Mouse (Mus musculus) heart, postnatal 0 days (tissue): ENCODE data around the gene Dnajc10. TPM values are rescaled to one million over a fixed set of nuclear protein-coding genes. Genes with fewer than 3 reads are reported as not detected.

Experiments
- ATAC-seq: fragments of 200-750 bp; cut with Nextera tagmentation; 2 replicates; pipeline ENCODE4 v1.8.0; 2017; ENCODE audit warnings: low read depth, moderate number of reproducible peaks, moderate library complexity; ENCODE audit not compliant: insufficient read depth
- DNase-seq: peaks from one replicate; pipeline ENCODE4 v3.0.0-alpha.2; 2016; ENCODE audit warnings: low spot score
- H3K27ac ChIP-seq: fragments of 300-500 bp; sonication (generic); 2 replicates; pipeline ENCODE4 v1.5.1; 2014; ENCODE audit warnings: low read depth, mild to moderate bottlenecking
- H3K27me3 ChIP-seq: fragments of 300-500 bp; sonication (generic); 2 replicates; pipeline ENCODE4 v1.6.1; 2014; ENCODE audit warnings: low read length, mixed read lengths; ENCODE audit not compliant: control insufficient read depth, insufficient read depth
- H3K36me3 ChIP-seq: fragments of 300-500 bp; sonication (generic); replicated peaks from 2 replicates; pipeline ENCODE4 v1.6.1; 2014; ENCODE audit warnings: low read length, mixed read lengths; ENCODE audit not compliant: control insufficient read depth, insufficient read depth
- H3K4me1 ChIP-seq: fragments of 300-500 bp; sonication (generic); 2 replicates; pipeline ENCODE4 v1.6.1; 2014; ENCODE audit warnings: antibody characterized with exemption; ENCODE audit not compliant: control insufficient read depth, insufficient read depth
- H3K4me2 ChIP-seq: fragments of 300-500 bp; sonication (generic); 2 replicates; pipeline ENCODE4 v1.6.1; 2014; ENCODE audit warnings: low read depth, mild to moderate bottlenecking, low read length, moderate library complexity
- H3K4me3 ChIP-seq: fragments of 300-500 bp; sonication (generic); 2 replicates; pipeline ENCODE4 v1.5.1; 2014; ENCODE audit warnings: low read depth, low read length
- H3K9ac ChIP-seq: fragments of 300-500 bp; sonication (generic); replicated peaks from 2 replicates; pipeline ENCODE4 v1.6.1; 2014; ENCODE audit warnings: low read depth, low read length, mixed read lengths
- H3K9me3 ChIP-seq: fragments of 300-500 bp; sonication (generic); replicated peaks from 2 replicates; pipeline ENCODE4 v1.6.1; 2016; ENCODE audit warnings: low read length; ENCODE audit not compliant: control insufficient read depth
- CTCF ChIP-seq: IDR thresholded peaks from 2 replicates; pipeline ENCODE4 v1.5.1; 2016; ENCODE audit warnings: antibody characterized with exemption, control low read depth, low read depth
- EP300 ChIP-seq: IDR thresholded peaks from 2 replicates; pipeline ENCODE4 v1.6.1; 2016; ENCODE audit warnings: antibody characterized with exemption, low read depth
- WGBS: fragments of 180-500 bp; shearing (Covaris S2); extraction: QIAGEN DNeasy Blood & Tissue Kit; methylation state at CpG from one replicate; pipeline ENCODE4 v1.1.7; 2014; 5-methylcytosine and 5-hydroxymethylcytosine counted together
- polyA plus RNA-seq: library from polyadenylated mRNA; unstranded; fragments of >200 nt; fragmentation: Nextera tagmentation; extraction: Ambion mirVana; gene quantifications from 2 replicates; pipeline ENCODE4 v1.2.1, GENCODE M21; 2015
- total RNA-seq: library from RNA; depleted of rRNA; stranded (reverse); fragments of >200 nt; gene quantifications from 2 replicates; pipeline ENCODE4 v1.2.3, GENCODE M21; 2014; ENCODE audit warnings: low replicate concordance

Dnajc10 gene
- total and polyA plus RNA-seq, 2 experiments from 2014 or later = 30.8 to 45.2 TPM

GRCm38 (mm10) chr2:80340537-80340936, 25.3 kb downstream of the Dnajc10 start:
- H3K4me3 ChIP-seq = no peak overlapping the region
- no peaks in the 10 kb centered on the region for H3K4me1 ChIP-seq
- no peaks in the 10 kb centered on the region for H3K27me3 ChIP-seq
- no peak for DNase-seq
- H3K9ac ChIP-seq = no peak overlapping the region
- no peak overlapping the region for H3K4me2 ChIP-seq
- no peak overlapping the region for H3K27ac ChIP-seq
- H3K9me3 ChIP-seq = no peaks in the 10 kb centered on the region
- peaks cover 83% of the 10 kb centered on the region for H3K36me3 ChIP-seq
- 96% methylated on average over 9 of the region's 9 CpGs for WGBS
- no peak for TF ChIP-seq CTCF
- TF ChIP-seq EP300 = no peak
- ATAC-seq = no peak

- no peak overlapping the region for H3K4me2 ChIP-seq
- H3K27me3 ChIP-seq = no peaks in the 10 kb centered on the region
- ATAC-seq (no peak), DNase-seq (no peak)
- no peak overlapping the region for H3K27ac ChIP-seq
- no peak overlapping the region for H3K4me3 ChIP-seq
- WGBS = 67% methylated on average over 4 of the region's 4 CpGs
- no peaks in the 10 kb centered on the region for H3K4me1 ChIP-seq
- no peaks in the 10 kb centered on the region for H3K9me3 ChIP-seq
- H3K9ac ChIP-seq = no peak overlapping the region
- TF ChIP-seq CTCF (no peak), EP300 (no peak)
- peaks cover 36% of the 10 kb centered on the region for H3K36me3 ChIP-seq
These were observed 39.3 kb downstream of the Dnajc10 start for GRCm38 (mm10) chr2:80354531-80354930.

GRCm38 (mm10) chr2:80356656-80357231, 41.5 kb downstream of the Dnajc10 start:
- Histone ChIP-seq H3K27ac (no peak overlapping the region), H3K27me3 (no peaks in the 10 kb centered on the region), H3K9me3 (no peaks in the 10 kb centered on the region), H3K4me2 (no peak overlapping the region), H3K4me3 (no peak overlapping the region), H3K36me3 (peaks cover 17% of the 10 kb centered on the region), H3K9ac (no peak overlapping the region), H3K4me1 (no peaks in the 10 kb centered on the region)
- peak; percentile 26 for DNase-seq
- peak; percentile 63 for TF ChIP-seq CTCF
- TF ChIP-seq EP300 = no peak
- 53% methylated on average over 8 of the region's 8 CpGs for WGBS
- 0 out of 2 replicates have a peak, but pooled peaks have one; percentile 27 for ATAC-seq

GRCm38 (mm10) chr2:80371458-80371857, 56.2 kb downstream of the Dnajc10 start:
- ATAC-seq = no peak

DNA sequence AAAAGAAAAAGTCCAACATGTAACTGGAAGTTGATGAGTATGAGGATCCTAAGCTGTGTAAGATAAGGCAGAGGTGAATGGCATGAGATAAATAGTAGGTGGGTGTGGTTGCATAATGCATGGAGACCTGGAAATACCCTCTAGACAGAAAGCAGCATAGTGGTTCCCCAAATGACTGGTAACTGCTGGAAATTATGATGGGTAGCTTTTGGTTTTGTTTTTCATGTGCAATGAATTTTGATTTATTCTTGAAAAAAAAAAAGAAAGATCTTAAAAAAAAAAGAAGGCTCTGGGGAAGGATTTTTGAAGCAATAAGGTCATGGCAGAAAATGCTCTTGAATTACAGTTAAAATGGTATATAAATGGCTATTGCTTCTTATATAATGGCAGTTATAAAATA, 59.6 kb downstream of the Dnajc10 start:
- TF ChIP-seq CTCF (no peak), EP300 (no peak)
- no peak for ATAC-seq
- no peaks in the 10 kb centered on the region for H3K4me1 ChIP-seq
- H3K9me3 ChIP-seq = 0 out of 2 replicates have a peak, but pooled peaks cover 4% of the 10 kb centered on the region
- H3K36me3 ChIP-seq = no peaks in the 10 kb centered on the region
- no peak overlapping the region for H3K27ac ChIP-seq
- DNase-seq = no peak
- H3K9ac ChIP-seq = no peak overlapping the region
- H3K4me2 ChIP-seq = no peak overlapping the region
- no peaks in the 10 kb centered on the region for H3K27me3 ChIP-seq
- no peak overlapping the region for H3K4me3 ChIP-seq

More at GRCm38 (mm10) chr2:80371458-80371857, 56.2 kb downstream of the Dnajc10 start:
- no peak overlapping the region for H3K9ac ChIP-seq
- no peaks in the 10 kb centered on the region for H3K27me3 ChIP-seq
- WGBS = 76% methylated on average over 8 of the region's 8 CpGs
- no peaks in the 10 kb centered on the region for H3K36me3 ChIP-seq
- H3K27ac ChIP-seq = no peak overlapping the region
- H3K4me1 ChIP-seq = no peaks in the 10 kb centered on the region
- DNase-seq = no peak
- H3K4me2 ChIP-seq = no peak overlapping the region
- TF ChIP-seq EP300 = no peak
- no peak for TF ChIP-seq CTCF
- no peak overlapping the region for H3K4me3 ChIP-seq
- no peaks in the 10 kb centered on the region for H3K9me3 ChIP-seq

GRCm38 (mm10) chr2:80379848-80380247, 64.6 kb downstream of the Dnajc10 start:
- H3K9me3 ChIP-seq = 0 out of 2 replicates have a peak, but pooled peaks cover 4% of the 10 kb centered on the region
- no peaks in the 10 kb centered on the region for H3K27me3 ChIP-seq
- ATAC-seq (no peak), DNase-seq (no peak)
- WGBS = 87% methylated on average over 5 of the region's 5 CpGs
- no peak overlapping the region for H3K4me3 ChIP-seq
- H3K4me1 ChIP-seq = no peaks in the 10 kb centered on the region
- H3K4me2 ChIP-seq = no peak overlapping the region
- no peak overlapping the region for H3K27ac ChIP-seq
- no peak overlapping the region for H3K9ac ChIP-seq
- TF ChIP-seq EP300 = no peak
- no peak for TF ChIP-seq CTCF
- no peaks in the 10 kb centered on the region for H3K36me3 ChIP-seq
